Mouse (Mus musculus) bone marrow macrophage, adult 2 months (primary cell): ENCODE results near the gene Nap1l5.

Source experiments
- CTCF ChIP-seq: IDR thresholded peaks from 2 replicates; pipeline ENCODE4 v1.5.1; 2012; ENCODE audit warnings: low read depth, mild to moderate bottlenecking, low read length, moderate library complexity
- POLR2A ChIP-seq: IDR thresholded peaks from 2 replicates; pipeline ENCODE4 v1.6.1; 2012; ENCODE audit warnings: mild to moderate bottlenecking, low read depth, low read length, borderline replicate concordance

GRCm38 (mm10) chr6:58859517-58859916 is 47.4 kb downstream of the Nap1l5 start:
- TF ChIP-seq CTCF, result no peak
- TF ChIP-seq POLR2A, result no peak
